Mouse (Mus musculus) thymus, postnatal 14 days (tissue): ENCODE results near the gene Gm28048.

ENCODE experiments used
- DNase-seq: peaks from one replicate; pipeline ENCODE4 v3.0.0; 2021

Gm28048 gene

GRCm38 (mm10) chr11:22830179-22830611, 151.7 kb downstream of the Gm28048 start:
- DNase-seq = no peak

GRCm38 (mm10) chr11:22828988-22829632, 152.8 kb downstream of the Gm28048 start:
- DNase-seq = no peak

GRCm38 (mm10) chr11:22827514-22828080, 154.3 kb downstream of the Gm28048 start:
- DNase-seq = no peak

- no peak for DNase-seq
Observed at GRCm38 (mm10) chr11:22826665-22827064, 155.2 kb downstream of the Gm28048 start.

- no peak for DNase-seq
Observed at GRCm38 (mm10) chr11:22826051-22826450, 155.8 kb downstream of the Gm28048 start.

GRCm38 (mm10) chr11:22825548-22825947, 156.3 kb downstream of the Gm28048 start:
- no peak for DNase-seq

GRCm38 (mm10) chr11:22824049-22824705, 157.7 kb downstream of the Gm28048 start:
- DNase-seq = no peak

- DNase-seq = no peak
Observed at GRCm38 (mm10) chr11:22821243-22821642, 160.6 kb downstream of the Gm28048 start.

GRCm38 (mm10) chr11:22818371-22818770, 163.5 kb downstream of the Gm28048 start:
- peak; percentile 5 for DNase-seq

- peak; percentile 80 for DNase-seq
Observed at GRCm38 (mm10) chr11:22815877-22816276, 166.0 kb downstream of the Gm28048 start.

GRCm38 (mm10) chr11:22815143-22815542, 166.7 kb downstream of the Gm28048 start:
- peak; percentile 5 for DNase-seq

GRCm38 (mm10) chr11:22813921-22814704, 167.8 kb downstream of the Gm28048 start:
- peak; percentile 37 for DNase-seq

GRCm38 (mm10) chr11:22813427-22813826, 168.5 kb downstream of the Gm28048 start:
- DNase-seq = no peak

GRCm38 (mm10) chr11:22811413-22811812, 170.5 kb downstream of the Gm28048 start:
- DNase-seq = no peak

GRCm38 (mm10) chr11:22809465-22810096, 172.3 kb downstream of the Gm28048 start:
- DNase-seq = peak; percentile 50

- DNase-seq = no peak
Observed at GRCm38 (mm10) chr11:22808040-22808439, 173.8 kb downstream of the Gm28048 start.

GRCm38 (mm10) chr11:22805171-22805570, 176.7 kb downstream of the Gm28048 start:
- DNase-seq = no peak

GRCm38 (mm10) chr11:22799987-22800424, 181.9 kb downstream of the Gm28048 start:
- peak; percentile 32 for DNase-seq

- no peak for DNase-seq
Observed at GRCm38 (mm10) chr11:22798916-22799315, 183.0 kb downstream of the Gm28048 start.

- DNase-seq = no peak
Observed at GRCm38 (mm10) chr11:22794734-22795133, 187.2 kb downstream of the Gm28048 start.

GRCm38 (mm10) chr11:22793881-22794203, 188.0 kb downstream of the Gm28048 start:
- no peak for DNase-seq

- no peak for DNase-seq
Observed at GRCm38 (mm10) chr11:22793176-22793880, 188.6 kb downstream of the Gm28048 start.
